Mouse (Mus musculus) layer of hippocampus, adult 11-12 months (tissue): ENCODE data around the gene Haus4.
A peak's percentile ranks its signal among the peaks of the same experiment; 100 is the strongest.

Source experiments
- DNase-seq: peaks from one replicate; pipeline ENCODE4 v3.0.0; 2022; ENCODE audit warnings: low spot score

Gene Haus4

DNA sequence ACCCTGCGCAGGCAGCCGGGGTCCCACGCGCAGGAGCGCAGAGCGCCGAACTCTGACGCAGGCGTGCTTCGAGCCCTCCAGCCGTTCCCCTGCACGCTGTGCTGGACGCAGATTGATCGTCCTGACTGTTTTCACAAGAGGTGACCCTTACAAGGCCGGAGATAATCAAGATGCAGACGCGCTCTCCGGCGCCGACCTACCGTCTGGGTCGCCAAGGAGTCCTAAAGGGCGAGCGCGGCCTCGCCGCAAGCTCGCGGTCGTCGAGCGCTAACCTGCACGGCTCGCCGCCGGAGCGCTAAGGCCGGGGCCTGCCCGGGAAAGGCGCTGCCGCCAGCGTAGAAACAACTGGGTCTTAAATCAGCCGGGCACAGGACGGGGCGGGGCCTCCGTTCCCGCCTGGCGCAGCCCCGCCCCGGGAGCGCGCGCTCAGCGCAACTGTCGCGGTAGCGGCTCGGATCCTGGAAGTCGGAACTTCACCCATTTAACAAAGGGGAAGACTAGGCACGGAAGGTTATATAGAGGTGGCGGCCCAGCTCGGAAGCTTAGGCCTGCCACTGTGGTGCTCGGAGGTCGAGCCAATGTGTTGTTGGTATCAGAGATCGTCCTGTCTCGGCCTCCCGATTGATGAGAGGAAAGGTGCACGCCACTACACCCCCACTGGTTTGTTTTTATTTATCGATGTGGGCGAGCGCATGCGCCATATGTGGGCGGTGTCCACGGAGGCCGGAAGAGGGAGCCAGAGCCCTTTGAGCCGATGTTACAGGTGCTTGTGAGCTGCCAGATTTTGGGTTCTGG lies at the start of gene Haus4:
Haus4 (minus strand) TSS at position 642 of the 795 bp plus-strand sequence.
- DNase-seq = peak; percentile 62

DNA sequence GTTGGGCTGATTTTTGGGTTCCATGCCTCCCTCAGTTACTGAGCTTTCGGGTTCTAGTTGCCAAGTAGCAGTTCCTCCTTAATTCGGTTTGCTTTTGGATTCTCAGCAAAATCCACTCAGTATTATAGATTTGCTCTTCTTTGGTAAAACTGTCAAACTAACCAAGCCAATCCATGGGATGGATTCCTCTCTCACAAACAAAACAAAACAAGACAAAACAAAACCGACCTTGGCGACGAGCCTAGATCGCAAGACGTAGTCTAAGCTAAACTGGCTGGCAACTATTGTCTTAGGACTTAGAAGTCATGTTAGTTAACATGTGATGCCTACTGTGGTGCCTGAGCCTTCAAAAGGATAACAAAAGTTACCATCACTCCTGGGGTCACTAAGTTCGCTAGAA lies 49.3 kb upstream of the Haus4 start:
- no peak for DNase-seq

DNA sequence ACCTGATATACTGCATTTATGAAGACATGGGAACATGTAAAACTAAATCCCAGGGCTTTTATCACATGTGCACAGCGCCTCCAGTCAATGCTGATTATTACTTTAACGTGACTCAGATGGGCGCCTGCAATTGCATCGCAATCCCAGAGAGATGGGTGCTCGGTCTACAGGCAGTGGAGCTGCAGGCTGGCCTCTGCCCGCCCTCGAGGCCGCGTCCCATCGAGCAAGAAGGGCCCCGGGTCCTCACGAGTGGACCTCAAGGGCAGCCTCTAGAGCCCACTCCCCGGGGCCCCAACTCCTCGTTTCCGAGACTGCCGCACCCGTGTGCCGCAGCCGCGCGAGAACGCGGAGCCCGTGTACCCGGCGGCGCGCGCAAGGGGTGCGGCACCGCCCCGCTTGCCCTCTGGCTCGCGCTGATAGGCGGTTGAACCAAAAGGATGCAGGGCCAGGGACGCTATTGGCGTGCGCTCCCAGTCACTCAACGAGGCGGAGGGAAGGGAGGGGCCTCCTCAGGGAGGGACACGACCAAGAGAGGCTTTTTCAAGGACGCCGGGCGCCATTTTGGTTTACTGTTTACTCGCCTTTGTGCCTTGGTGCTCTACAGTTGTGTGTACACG lies 48.7 kb upstream of the Haus4 start:
- peak; percentile 96 for DNase-seq

DNA sequence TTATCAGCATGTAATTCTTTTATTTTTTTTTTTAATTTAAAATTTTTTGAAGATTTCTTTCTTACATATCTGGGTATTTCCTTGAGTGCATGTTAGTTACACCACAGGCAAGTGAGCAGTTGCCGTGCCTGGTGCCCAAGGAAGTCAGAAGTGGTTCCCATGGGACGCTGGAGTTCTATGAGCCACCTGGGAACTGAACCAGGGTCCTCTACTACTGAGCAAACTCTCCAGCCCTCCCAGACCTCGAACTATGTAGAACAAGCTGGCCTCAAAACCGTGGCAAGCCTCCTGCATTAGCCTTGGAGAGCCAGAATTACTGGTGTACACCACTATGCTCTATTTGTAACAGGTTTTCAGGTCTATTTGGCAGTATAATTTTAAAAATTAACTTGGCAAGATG lies 48.2 kb upstream of the Haus4 start:
- DNase-seq = no peak

DNA sequence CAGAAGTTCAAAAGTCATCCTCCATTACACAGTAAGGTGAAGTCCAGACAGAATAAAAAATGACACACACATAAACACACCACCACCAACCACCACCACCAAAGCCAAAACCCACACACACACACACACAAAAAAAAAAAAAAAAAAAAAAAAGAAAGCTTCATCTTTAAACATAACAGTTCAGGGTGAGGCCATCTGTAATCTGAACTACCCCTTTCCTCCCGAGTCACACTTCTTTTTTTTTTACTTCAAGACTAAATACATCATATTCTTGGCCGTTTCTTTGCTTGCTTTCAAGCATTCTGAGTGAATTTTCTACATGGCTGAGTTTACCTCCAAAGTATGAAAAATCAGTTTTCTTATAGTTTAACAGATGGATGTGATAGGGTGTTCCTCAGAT lies 47.2 kb upstream of the Haus4 start:
- no peak for DNase-seq

DNA sequence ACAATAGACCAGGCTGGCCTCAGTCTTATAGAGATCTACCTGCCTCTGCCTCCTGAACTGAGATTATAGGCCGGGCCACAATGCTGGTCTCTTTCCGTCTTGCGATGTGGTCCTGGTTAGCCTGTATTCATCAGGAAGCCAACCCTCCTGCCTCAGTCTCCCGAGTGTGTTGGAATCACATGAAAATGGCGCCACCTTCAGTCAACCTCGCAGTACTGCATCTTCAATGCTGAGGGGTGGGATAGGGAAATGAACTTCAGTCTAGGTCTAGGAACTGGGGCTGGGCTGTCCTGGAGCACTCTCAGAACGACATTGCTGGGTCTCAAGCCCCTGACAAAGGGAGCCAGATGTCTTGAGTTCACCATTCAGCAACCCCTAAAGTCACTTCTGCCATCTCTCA lies 42.7 kb upstream of the Haus4 start:
- DNase-seq = no peak

DNA sequence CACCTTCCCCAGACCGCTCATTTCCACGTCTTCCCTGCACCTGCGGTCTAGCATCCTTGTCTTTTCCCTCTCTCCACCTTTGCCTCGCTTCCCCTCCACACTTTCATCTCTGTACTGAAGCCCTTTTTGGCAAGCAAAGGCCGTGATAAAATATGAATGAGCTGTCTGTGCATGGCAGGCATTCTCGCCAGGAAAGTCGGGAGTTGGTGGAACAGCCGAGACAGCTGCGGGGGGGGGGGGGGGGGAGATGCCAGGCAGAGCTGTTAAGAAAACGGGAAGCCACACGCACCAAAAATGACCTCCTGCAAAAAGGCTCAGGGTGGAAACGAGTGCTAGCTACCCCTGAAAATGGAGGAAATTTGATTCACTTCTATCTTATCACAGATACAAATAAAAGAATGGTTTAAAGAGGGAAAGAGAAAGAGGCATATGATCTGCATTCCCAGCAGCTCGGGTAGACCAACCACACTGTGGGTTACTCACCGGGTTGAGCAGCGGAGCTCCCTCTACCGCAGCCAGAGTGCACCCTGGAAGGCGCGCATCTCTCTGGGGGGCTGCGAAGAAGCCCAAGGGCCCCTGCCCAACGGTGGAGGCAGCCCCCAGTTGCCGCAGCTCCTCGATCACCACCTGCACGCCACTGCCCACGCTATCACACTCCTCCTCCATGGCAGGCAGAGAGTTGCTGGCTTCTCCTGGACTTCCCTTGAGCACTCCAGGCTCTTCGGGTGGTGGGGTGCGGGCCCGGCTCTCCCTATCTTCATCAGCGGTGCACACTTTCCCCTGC lies 40.4 kb upstream of the Haus4 start:
- no peak for DNase-seq

DNA sequence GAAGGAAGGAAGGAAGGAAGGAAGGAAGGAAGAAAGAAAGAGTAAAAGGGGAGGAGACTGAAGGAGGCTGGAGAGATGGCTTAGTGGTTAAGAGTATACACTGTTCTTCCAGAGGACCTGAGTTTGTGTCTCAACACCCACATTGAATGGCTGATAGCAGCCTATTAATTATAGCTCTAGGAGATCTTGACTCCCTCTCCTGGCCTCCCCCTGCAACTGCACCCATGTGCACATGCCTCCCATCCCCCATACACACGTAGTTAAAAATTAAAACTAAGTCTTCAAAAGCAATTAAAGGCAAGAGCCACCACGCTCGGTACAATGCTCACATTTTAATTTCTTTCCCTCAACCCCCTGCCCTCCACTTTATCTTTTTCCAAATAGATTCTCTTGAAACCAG lies 39.6 kb upstream of the Haus4 start:
- DNase-seq = no peak

DNA sequence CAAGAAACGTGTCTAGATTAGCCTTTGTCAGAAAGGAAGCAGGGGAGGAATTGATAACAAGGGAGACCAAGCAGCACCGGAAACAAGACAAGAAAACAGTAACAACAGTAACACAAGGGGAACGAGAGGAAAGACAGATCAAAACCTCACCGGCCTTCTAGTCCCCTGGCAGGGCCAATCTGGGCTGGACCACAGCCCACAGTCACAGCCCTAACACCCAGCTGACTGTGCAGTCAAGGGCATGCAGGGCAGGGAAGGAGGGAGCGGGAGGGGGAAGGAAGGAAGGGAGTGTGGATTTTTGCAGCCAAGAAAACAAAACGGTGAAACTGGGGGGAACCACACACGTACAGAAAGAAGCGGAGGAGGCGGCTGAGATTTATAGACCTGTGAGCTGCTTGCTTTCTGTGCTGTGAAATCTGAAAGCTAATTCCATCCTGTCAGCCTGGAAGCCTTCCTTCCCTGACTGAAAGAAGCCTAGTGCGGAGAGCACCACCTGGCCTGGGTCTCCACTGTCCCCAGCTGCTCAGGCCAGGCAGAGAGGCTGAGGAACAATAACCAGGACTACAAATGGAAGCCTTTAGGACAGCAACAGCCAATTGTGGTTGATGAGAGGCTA lies 38.0 kb upstream of the Haus4 start:
- no peak for DNase-seq

DNA sequence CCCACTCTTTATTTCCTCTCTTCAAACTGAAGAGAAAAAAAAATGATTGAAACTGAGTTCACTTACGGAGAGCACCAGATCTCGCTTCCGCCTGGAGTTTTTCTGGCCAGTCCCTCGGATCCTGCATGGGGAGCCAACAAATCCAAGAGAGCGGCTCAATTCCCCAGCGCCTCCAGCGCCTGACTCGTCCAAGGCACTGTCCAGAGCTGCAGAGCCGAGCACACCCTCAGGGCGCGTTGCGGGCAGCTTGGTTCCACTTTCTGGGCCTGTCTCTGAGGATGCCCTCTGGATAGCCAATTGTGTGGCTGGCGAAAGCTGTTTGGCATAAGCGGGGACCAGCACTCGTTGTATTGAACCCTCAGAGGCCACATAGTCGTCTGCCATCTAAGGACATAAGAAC lies 36.6 kb upstream of the Haus4 start:
- no peak for DNase-seq

DNA sequence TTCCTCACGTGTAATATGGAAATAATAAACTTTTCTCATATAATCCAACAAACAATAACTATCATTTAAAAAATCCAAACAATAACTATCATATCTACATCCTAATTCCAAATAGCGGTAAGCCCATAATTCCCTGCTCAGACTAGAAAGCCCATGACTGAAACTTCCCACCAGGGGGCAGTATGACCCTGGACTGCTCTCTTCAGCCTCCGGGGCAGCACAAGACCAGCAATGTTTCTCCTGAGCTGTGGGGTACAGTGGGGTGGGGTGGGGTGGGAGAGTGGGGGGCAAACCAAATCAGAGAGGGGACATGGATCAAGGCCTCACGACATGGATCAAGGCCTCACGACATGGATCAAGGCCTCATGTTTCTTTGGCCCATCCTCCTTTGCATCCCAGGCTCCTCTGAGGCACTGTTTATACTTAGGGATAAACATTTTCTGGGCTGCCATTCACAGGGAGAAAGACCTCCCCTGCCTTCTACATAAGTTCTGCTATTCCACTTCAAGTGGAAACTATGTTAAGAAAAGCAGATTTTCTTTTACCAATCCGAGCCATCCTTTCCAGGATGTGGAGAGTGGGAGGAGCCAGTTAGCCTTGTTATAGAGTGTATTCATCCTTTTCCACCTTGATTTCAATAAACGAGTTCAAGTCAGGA lies 29.4 kb upstream of the Haus4 start:
- peak; percentile 58 for DNase-seq

DNA sequence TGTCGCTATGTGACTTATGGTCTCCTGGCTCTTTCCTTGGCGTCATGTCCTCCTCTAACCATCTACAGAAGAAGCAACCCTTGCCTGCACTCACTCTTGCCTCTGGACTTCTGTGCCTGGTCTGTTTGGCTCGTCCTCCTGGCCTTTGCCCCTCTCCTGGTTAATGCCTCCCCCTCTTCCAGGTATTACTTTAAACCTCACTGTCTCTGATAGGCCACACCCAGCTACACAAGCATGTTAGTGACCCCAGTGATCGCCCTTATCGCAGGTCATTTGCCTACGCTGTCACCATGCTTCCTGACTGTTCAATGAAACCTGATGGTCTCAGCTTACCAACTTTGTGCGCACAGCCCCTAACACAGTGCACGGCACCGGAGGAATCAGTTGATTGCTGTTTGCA lies 28.1 kb upstream of the Haus4 start:
- DNase-seq = no peak

DNA sequence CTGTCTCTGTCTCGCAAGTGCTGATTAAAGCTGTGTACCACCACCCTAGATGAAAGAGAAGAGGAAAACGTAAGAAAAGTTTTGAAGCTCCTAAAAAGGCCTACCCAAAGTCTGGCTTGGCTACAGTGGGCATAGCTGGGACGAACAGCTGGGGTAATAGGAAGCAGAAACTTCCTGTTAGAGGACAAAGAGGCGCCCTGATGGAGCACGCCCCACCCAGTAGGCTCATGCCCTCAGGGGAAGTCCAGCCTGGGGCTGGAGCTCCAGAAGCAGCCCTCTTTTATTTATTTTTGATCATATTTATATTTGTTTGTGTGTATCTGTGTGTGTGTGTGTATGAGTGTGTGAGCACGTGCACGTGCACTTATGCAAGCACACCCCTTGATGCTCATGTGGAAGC lies 25.2 kb upstream of the Haus4 start:
- DNase-seq = no peak

DNA sequence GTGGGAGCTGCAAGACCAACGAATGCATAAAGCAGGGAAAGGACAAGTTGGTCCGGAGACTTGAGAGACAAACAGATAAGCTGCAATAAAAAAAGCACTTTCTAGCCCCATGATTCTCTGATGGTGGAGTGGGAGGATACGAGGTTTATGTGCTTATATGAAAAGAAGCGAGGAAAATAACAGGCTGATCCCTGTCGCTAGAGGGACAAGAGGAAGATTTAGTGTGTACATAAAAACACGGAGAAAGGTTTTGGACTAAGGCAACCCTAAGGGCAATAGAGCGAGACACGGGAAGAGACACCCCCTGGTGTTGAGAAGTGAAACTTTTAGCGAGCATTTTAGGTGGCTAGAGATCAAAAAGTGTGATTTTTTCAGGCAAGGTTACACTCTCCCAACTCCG lies 23.6 kb upstream of the Haus4 start:
- DNase-seq = no peak

DNA sequence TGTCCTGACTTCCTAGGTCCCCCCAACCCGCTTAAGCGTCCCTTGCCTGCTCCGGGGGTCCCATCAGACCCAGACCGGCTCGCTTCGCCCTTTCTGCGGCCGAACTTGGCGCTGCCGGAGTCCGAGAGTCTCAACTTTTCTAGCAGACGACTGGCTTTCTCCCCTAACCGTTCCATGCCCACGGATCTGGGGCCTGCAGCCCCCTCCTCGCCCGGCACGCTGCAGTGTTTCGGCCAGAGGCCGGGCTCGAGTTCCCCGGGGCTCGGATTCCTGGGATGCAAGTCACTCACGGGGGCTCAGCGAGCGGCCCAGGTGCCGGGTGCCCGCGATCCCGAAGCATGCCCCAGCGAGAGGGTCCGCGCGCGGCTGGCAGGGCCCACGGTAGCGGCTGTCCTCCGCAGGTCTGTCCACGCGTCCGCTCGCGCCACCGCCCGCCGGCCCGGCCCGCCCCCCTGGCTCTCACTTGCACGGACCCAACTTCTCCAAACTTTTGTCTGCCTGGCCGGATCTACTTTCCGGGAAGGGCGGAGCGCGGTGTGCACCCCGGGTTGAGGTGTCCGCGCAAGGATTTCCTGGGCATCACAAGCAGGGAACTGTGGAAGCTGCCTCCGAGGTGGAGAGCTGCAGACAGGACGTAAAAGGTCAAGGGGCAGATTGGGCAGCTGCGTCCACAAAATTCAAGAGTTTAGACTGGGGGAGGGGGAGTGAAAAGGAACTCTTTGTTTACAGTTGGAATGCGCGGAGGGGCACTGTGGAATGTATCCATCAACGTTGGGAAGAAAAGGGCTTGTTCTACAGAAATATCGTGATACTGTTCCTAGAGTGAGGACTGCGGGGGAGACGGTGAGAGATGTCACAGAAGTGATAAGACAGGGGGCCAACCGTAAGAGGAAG lies 22.9 kb upstream of the Haus4 start, which contains the start of gene Ajuba:
Ajuba (minus strand) TSS at position 470 of the 894 bp plus-strand sequence.
- peak; percentile 76 for DNase-seq

DNA sequence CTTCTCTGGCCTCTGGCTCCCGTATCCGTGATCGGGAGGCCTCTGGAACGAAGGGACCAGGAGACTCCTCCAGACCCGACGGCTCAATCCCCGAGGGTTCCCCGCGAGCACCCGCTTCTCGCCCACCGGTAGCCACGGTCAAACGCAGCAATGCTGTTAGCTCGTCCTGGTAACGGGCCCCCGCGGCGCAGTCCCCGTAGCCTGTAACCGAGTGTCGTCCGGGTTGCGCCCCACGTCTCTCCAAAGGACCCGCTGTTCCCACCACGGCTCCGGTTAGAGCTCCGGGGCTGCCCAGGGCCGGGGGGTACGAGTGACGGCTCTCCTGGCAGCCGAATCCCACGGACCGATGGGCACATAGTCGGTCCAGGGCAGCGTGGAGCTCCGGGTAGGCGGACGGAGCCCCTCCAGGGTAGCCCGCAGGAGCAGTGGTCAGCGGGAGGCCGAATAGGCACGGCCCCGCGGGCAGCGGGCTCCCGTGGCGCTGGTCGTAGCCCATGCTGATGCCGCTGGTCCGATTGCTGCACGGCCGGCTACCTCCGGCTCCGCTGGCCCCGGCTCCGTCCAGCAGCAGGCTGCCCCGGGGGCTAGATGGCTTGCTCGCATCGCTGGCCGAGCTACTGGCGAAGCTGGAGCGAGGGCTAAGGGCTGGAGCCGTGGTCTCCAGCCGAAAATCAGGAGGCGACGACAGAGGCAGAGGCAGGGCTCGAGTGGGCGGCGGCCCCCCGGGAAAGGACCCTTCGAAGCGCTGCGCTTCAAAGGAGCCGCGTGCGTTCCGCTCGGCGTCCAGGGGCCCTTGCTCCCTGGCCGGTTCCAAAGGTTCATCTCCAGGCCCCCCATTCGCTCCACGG lies 22.0 kb upstream of the Haus4 start:
- no peak for DNase-seq

DNA sequence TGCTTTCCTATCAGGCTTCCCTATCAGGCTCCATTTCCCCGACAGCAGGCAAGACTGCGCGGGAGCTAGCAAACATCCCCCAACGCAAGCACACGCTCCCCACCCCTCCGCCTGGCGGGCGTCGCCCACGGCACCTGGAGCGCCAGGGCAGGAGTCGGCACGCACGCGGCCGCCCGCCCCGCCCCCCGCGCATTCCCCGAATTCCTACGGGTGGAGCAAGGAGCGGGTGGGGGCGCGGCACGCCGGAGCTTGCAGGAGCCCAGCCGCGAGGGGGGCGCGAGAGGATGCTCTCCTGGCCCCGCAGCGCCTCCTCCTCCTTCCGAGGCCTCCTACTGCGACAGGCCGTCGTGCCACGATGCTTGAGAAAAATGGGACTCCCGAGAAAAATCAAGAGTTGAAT lies 21.2 kb upstream of the Haus4 start:
- no peak for DNase-seq

DNA sequence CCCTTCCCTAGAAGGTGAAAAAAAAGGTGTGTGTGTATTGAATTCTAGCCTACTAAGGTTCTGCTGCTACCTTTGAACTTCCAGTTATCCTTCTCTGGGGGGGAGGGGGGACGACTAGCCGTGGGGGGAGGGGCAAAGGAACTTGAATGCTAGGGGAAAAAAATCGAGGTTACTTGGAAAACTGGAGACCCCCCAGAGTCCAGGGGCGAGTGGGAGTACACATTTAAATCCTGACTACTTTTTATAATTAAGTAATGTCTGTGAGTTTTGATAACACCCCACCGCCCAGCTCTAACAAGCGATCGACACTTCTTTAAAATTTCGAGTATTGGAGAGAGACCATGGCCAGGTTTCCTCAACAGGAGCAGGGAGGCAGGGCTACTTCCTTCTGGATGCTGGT lies 20.6 kb upstream of the Haus4 start:
- DNase-seq = no peak

DNA sequence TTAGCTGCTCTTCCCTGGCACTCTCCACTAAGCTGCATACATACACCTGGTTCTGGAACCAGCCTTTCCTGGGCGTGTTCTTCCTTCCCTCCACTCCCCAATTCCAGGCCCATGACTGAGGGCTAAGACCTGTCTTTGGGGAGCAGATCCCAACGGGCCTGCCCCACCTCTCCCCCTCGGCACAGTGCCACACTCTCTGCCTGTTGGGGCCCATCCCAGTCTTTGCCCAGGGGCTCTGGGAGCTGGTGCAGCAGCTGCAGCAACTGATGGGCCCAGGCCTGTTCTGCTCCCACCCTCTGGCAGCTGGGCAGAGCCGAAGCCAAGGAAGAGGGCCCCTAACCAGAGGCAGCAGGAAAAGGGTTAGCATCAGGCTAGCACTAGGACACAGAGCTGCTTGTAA lies 19.8 kb upstream of the Haus4 start:
- DNase-seq = no peak
